Mouse (Mus musculus) cortical plate, adult 2 months (tissue): Measurements from ENCODE around the gene Slc9a3r2.

Experiments used
- CTCF ChIP-seq: fragments of 200-500 bp; IDR thresholded peaks from 2 replicates; pipeline ENCODE4 v1.5.1; 2011; ENCODE audit warnings: mild to moderate bottlenecking, control low read depth, low read length; ENCODE audit not compliant: insufficient read depth; ENCODE audit errors: extremely low read depth
- POLR2A ChIP-seq: fragments of 200-500 bp; IDR thresholded peaks from 2 replicates; pipeline ENCODE4 v1.6.1; 2011; ENCODE audit warnings: mild to moderate bottlenecking, low read length, control low read depth; ENCODE audit not compliant: insufficient read depth; ENCODE audit errors: extremely low read depth

- no peak for TF ChIP-seq POLR2A
- no peak for TF ChIP-seq CTCF
Observed at GRCm38 (mm10) chr17:24647493-24647892, 2.6 kb downstream of the Slc9a3r2 start.
